ENCODE assay signal across 8 mouse cellular contexts in genomic region chr11:87592354-87592695, GRCm38 (mm10). TPM values are rescaled to one million over a fixed set of nuclear protein-coding genes. Genes with fewer than 3 reads are reported as not detected.
A peak's percentile ranks its signal among the peaks of the same experiment; 100 is the strongest.
DNase-seq lines count a peak whose midpoint lies in the region; ATAC-seq and TF ChIP-seq lines count a peak whose summit lies in the region.

No protein-coding gene starts in this region.

- no peaks in the 10 kb centered on the region for H3K9me3 ChIP-seq in lung, embryonic 15.5 days
- H3K9me3 ChIP-seq in erythroblast, embryonic 14.5 days (ENCODE audit: control insufficient read depth, low read length), result no peaks in the 10 kb centered on the region
- no peaks in the 10 kb centered on the region for H3K9me3 ChIP-seq in limb, embryonic 13.5 days

- no peaks in the 10 kb centered on the region for H3K27me3 ChIP-seq in lung, embryonic 15.5 days
- H3K27me3 ChIP-seq in erythroblast, embryonic 14.5 days (ENCODE audit: control insufficient read depth), result no peaks in the 10 kb centered on the region
- H3K27me3 ChIP-seq in limb, embryonic 13.5 days, result no peaks in the 10 kb centered on the region

- no peak; the same call in 1 of the 2 replicates for ATAC-seq in lung, embryonic 15.5 days (ENCODE audit: borderline replicate concordance, extremely low read depth, low FRiP score, low TSS enrichment)
- no peak for ATAC-seq in limb, embryonic 13.5 days (ENCODE audit: low FRiP score, low read depth)
- ATAC-seq in inflammation-experienced regulatory T-cells, adult 6 months, result no peak

- WGBS in lung, embryonic 15.5 days, result 0% methylated on average over 15 of the region's 15 CpGs
- 0% methylated on average over 15 of the region's 15 CpGs for WGBS in limb, embryonic 13.5 days
- WGBS in olfactory bulb, adult 2 months, result under 1% methylated on average over 15 of the region's 15 CpGs

- peak overlapping the region; percentile 61 for H3K4me3 ChIP-seq in lung, embryonic 15.5 days
- peak overlapping the region; percentile 89 for H3K4me3 ChIP-seq in erythroblast, embryonic 14.5 days (replicated peaks)
- H3K4me3 ChIP-seq in limb, embryonic 13.5 days, result peak overlapping the region; percentile 80
- peak overlapping the region; percentile 81 for H3K4me3 ChIP-seq in olfactory bulb, adult 2 months (ENCODE audit: insufficient read depth, low read depth, low read length)

- H3K4me2 ChIP-seq in lung, embryonic 15.5 days, result peak overlapping the region; percentile 94
- peak overlapping the region; percentile 88 for H3K4me2 ChIP-seq in limb, embryonic 13.5 days (replicated peaks)

- H3K4me1 ChIP-seq in lung, embryonic 15.5 days, result peaks cover 70% of the 10 kb centered on the region
- peaks cover 70% of the 10 kb centered on the region for H3K4me1 ChIP-seq in erythroblast, embryonic 14.5 days (ENCODE audit: control insufficient read depth)
- peaks cover 60% of the 10 kb centered on the region for H3K4me1 ChIP-seq in limb, embryonic 13.5 days
- H3K4me1 ChIP-seq in olfactory bulb, adult 2 months (ENCODE audit: control insufficient read depth, insufficient read depth, low read length), result peaks cover 33% of the 10 kb centered on the region

- TF ChIP-seq POLR2A in olfactory bulb, adult 2 months (IDR thresholded peaks at IDR 0.05; ENCODE audit: insufficient read depth, low read depth, low read length), result no peak

- peaks cover 14% of the 10 kb centered on the region for H3K36me3 ChIP-seq in lung, embryonic 15.5 days
- H3K36me3 ChIP-seq in erythroblast, embryonic 14.5 days (ENCODE audit: control insufficient read depth), result peaks cover 33% of the 10 kb centered on the region
- H3K36me3 ChIP-seq in limb, embryonic 13.5 days, result peaks cover 12% of the 10 kb centered on the region

- TF ChIP-seq CTCF in olfactory bulb, adult 2 months (IDR thresholded peaks at IDR 0.05; ENCODE audit: insufficient read depth, low read depth, low read length), result no peak

- no peak for DNase-seq in lung, postnatal 4 days
- DNase-seq in cerebellum, postnatal 36 days, result no peak
- no peak for DNase-seq in cerebellum, postnatal 10 days

- H3K9ac ChIP-seq in lung, embryonic 15.5 days, result peak overlapping the region; percentile 70
- peak overlapping the region; percentile 85 for H3K9ac ChIP-seq in limb, embryonic 13.5 days

- peak overlapping the region; percentile 93 for H3K27ac ChIP-seq in lung, embryonic 15.5 days
- H3K27ac ChIP-seq in limb, embryonic 13.5 days, result peak overlapping the region; percentile 89
- peak overlapping the region; percentile 72 for H3K27ac ChIP-seq in olfactory bulb, adult 2 months (ENCODE audit: insufficient read depth, low read depth, low read length)

RNA-seq across cellular contexts. Expression of gene Mtmr4, which starts 0.4 kb away (rescaled TPM):
- 34.8 and 34.9 TPM in 2 replicates for polyA plus RNA-seq in lung, embryonic 15.5 days (2015; fragmentation: Nextera tagmentation; extraction: Ambion mirVana)
- polyA plus RNA-seq in erythroblast, embryonic 14.5 days (2012), result 0.20 and 0.53 TPM in 2 replicates
- polyA plus RNA-seq in limb, embryonic 13.5 days (2015; fragmentation: Nextera tagmentation; extraction: Ambion mirVana), result 31.1 and 38.9 TPM in 2 replicates
- not detected in 2 replicates for polyA plus RNA-seq in olfactory bulb, adult 2 months (2012; ENCODE audit: insufficient read depth, insufficient read length, low replicate concordance, missing spikeins)
- polyA plus RNA-seq in inflammation-experienced regulatory T-cells, adult 6 months (2017; shearing (Covaris generic)), result 10 to 100 TPM in 2 of 3 experiments, 1 to 10 TPM in 1; 8.4 to 10.3 (median 10.3) TPM

RNA-seq across cellular contexts. Expression of gene Sept4, which starts 23.6 kb away (rescaled TPM):
- 76.8 and 85.6 TPM in 2 replicates for polyA plus RNA-seq in lung, embryonic 15.5 days (2015; fragmentation: Nextera tagmentation; extraction: Ambion mirVana)
- 0.08 and 0.09 TPM in 2 replicates for polyA plus RNA-seq in erythroblast, embryonic 14.5 days (2012)
- polyA plus RNA-seq in limb, embryonic 13.5 days (2015; fragmentation: Nextera tagmentation; extraction: Ambion mirVana), result 21.2 and 23.3 TPM in 2 replicates
- polyA plus RNA-seq in olfactory bulb, adult 2 months (2012; ENCODE audit: insufficient read depth, insufficient read length, low replicate concordance, missing spikeins), result not detected in 2 replicates
- polyA plus RNA-seq in inflammation-experienced regulatory T-cells, adult 6 months (2017; shearing (Covaris generic)), result 1 to 10 TPM in 2 of 3 experiments, under 1 TPM in 1; 0.28 to 1.9 (median 1.8) TPM

RNA-seq across cellular contexts. Expression of gene Hsf5, which starts 24.6 kb away (rescaled TPM):
- 0.15 and 0.21 TPM in 2 replicates for polyA plus RNA-seq in lung, embryonic 15.5 days (2015; fragmentation: Nextera tagmentation; extraction: Ambion mirVana)
- not detected in 2 replicates for polyA plus RNA-seq in erythroblast, embryonic 14.5 days (2012)
- polyA plus RNA-seq in limb, embryonic 13.5 days (2015; fragmentation: Nextera tagmentation; extraction: Ambion mirVana), result 0.29 and 0.42 TPM in 2 replicates
- not detected in 2 replicates for polyA plus RNA-seq in olfactory bulb, adult 2 months (2012; ENCODE audit: insufficient read depth, insufficient read length, low replicate concordance, missing spikeins)
- polyA plus RNA-seq in inflammation-experienced regulatory T-cells, adult 6 months (2017; shearing (Covaris generic)), result under 1 TPM; 0.21 to 0.34 (median 0.23) TPM

RNA-seq across cellular contexts. Expression of gene Gm11492, which starts 25.9 kb away (rescaled TPM):
- polyA plus RNA-seq in lung, embryonic 15.5 days (2015; fragmentation: Nextera tagmentation; extraction: Ambion mirVana), result not detected in 2 replicates
- not detected in 2 replicates for polyA plus RNA-seq in erythroblast, embryonic 14.5 days (2012)
- not detected in 2 replicates for polyA plus RNA-seq in limb, embryonic 13.5 days (2015; fragmentation: Nextera tagmentation; extraction: Ambion mirVana)
- not detected in 2 replicates for polyA plus RNA-seq in olfactory bulb, adult 2 months (2012; ENCODE audit: insufficient read depth, insufficient read length, low replicate concordance, missing spikeins)
- not detected for polyA plus RNA-seq in inflammation-experienced regulatory T-cells, adult 6 months (2017; shearing (Covaris generic))
